Mouse (Mus musculus): Measurements from ENCODE around the gene Zdhhc19. TPM values are rescaled to one million over a fixed set of nuclear protein-coding genes. Genes with fewer than 3 reads are reported as not detected.
A peak's percentile ranks its signal among the peaks of the same experiment; 100 is the strongest.

Gene Zdhhc19
- polyA plus RNA-seq, 1 experiment from 2014 or later, result not detected

DNA sequence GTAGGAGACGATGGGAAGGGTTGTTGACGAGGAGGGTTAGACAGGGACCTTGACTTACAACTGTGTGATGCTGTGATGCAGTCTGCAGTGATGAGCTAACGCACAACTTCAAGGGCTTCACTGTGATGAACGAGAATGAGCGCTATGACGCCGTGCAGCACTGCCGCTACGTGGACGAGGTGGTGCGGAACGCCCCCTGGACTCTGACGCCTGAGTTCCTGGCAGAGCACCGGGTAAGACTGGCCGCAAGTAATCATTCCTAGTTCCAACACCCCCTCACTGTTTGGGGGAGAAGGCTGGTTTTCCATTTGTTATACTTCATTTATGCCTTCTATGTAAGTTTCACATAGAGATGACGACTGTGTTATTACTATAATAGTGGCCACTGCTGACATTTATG lies 33.1 kb upstream of the Zdhhc19 start:
- no peak for ATAC-seq (replicated peaks; ENCODE audit: insufficient number of reproducible peaks, insufficient read depth, low FRiP score, low read depth)
- 83% methylated on average over 16 of the region's 16 CpGs for WGBS
- Histone ChIP-seq H3K4me3 (no peak overlapping the region), H3K27ac (peak overlapping the region; percentile 77), H3K36me3 (peaks cover 22% of the 10 kb centered on the region), H3K9ac (no peak overlapping the region), H3K9me3 (replicated peaks) (no peaks in the 10 kb centered on the region), H3K27me3 (no peaks in the 10 kb centered on the region), H3K4me2 (no peak overlapping the region), H3K4me1 (replicated peaks) (peaks cover 12% of the 10 kb centered on the region)

DNA sequence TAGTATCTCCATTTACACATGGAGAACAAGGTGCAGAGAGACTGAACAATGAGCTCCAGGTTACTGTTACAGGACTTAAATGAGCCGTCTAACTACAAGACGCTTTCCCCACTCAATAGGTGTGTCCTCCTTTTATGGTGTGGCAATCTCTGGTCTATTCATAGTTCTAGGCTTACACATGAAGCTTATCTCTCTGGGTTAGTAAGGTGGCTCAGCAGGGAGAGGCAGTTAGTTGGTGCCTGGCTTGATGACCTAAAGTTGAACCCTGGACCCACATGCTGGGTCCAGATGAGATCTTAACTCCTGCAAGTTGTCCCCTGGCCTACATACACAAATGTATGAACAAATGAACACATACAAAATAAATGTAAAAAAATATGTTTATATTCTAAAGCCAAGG lies 32.6 kb upstream of the Zdhhc19 start:
- Histone ChIP-seq H3K27me3 (no peaks in the 10 kb centered on the region), H3K9ac (no peak overlapping the region), H3K36me3 (peaks cover 27% of the 10 kb centered on the region), H3K4me1 (replicated peaks) (peaks cover 12% of the 10 kb centered on the region), H3K9me3 (replicated peaks) (no peaks in the 10 kb centered on the region), H3K27ac (peak overlapping the region; percentile 77), H3K4me3 (no peak overlapping the region), H3K4me2 (no peak overlapping the region)
- WGBS, result 52% methylated on average over 2 of the region's 2 CpGs
- peak; percentile 69 for ATAC-seq (replicated peaks; ENCODE audit: insufficient number of reproducible peaks, insufficient read depth, low FRiP score, low read depth)

- Histone ChIP-seq H3K4me2 (no peak overlapping the region), H3K27me3 (no peaks in the 10 kb centered on the region), H3K9me3 (replicated peaks) (no peaks in the 10 kb centered on the region), H3K9ac (no peak overlapping the region), H3K4me3 (no peak overlapping the region), H3K4me1 (replicated peaks) (peaks cover 12% of the 10 kb centered on the region), H3K27ac (no peak overlapping the region), H3K36me3 (peaks cover 31% of the 10 kb centered on the region)
- WGBS, result 0% methylated on average over 1 of the region's 1 CpGs
- no peak for ATAC-seq (replicated peaks; ENCODE audit: insufficient number of reproducible peaks, insufficient read depth, low FRiP score, low read depth)
These were observed 31.2 kb upstream of the Zdhhc19 start for GRCm38 (mm10) chr16:32464908-32465307.

- WGBS, result 71% methylated on average over 3 of the region's 3 CpGs
- Histone ChIP-seq H3K36me3 (peaks cover 51% of the 10 kb centered on the region), H3K9me3 (replicated peaks) (no peaks in the 10 kb centered on the region), H3K4me1 (replicated peaks) (peaks cover 5% of the 10 kb centered on the region; the same call in 1 of the 2 replicates), H3K9ac (no peak overlapping the region), H3K4me3 (no peak overlapping the region), H3K27ac (no peak overlapping the region), H3K27me3 (no peaks in the 10 kb centered on the region), H3K4me2 (no peak overlapping the region)
- no peak for ATAC-seq (replicated peaks; ENCODE audit: insufficient number of reproducible peaks, insufficient read depth, low FRiP score, low read depth)
These were observed 27.6 kb upstream of the Zdhhc19 start for GRCm38 (mm10) chr16:32468488-32468887.

- H3K9ac ChIP-seq, result no peak overlapping the region
- H3K27ac ChIP-seq, result no peak overlapping the region
- ATAC-seq (replicated peaks; ENCODE audit: insufficient number of reproducible peaks, insufficient read depth, low FRiP score, low read depth), result no peak
- H3K36me3 ChIP-seq, result peaks cover 52% of the 10 kb centered on the region
- no peaks in the 10 kb centered on the region for H3K27me3 ChIP-seq
- WGBS, result 68% methylated on average over 5 of the region's 5 CpGs
- no peak overlapping the region for H3K4me3 ChIP-seq
- H3K9me3 ChIP-seq (replicated peaks), result no peaks in the 10 kb centered on the region
- H3K4me2 ChIP-seq, result no peak overlapping the region
- H3K4me1 ChIP-seq (replicated peaks), result 0 out of 2 replicates have a peak, but pooled peaks cover 4% of the 10 kb centered on the region
These were observed 26.5 kb upstream of the Zdhhc19 start for GRCm38 (mm10) chr16:32469404-32470105.

- no peak overlapping the region for H3K4me3 ChIP-seq
- 89% methylated on average over 7 of the region's 7 CpGs for WGBS
- no peaks in the 10 kb centered on the region for H3K27me3 ChIP-seq
- H3K27ac ChIP-seq, result no peak overlapping the region
- H3K4me1 ChIP-seq (replicated peaks), result peaks cover 8% of the 10 kb centered on the region
- no peak overlapping the region for H3K9ac ChIP-seq
- no peaks in the 10 kb centered on the region for H3K9me3 ChIP-seq (replicated peaks)
- no peak for ATAC-seq (replicated peaks; ENCODE audit: insufficient number of reproducible peaks, insufficient read depth, low FRiP score, low read depth)
- no peak overlapping the region for H3K4me2 ChIP-seq
- H3K36me3 ChIP-seq, result peaks cover 45% of the 10 kb centered on the region
These were observed 23.6 kb upstream of the Zdhhc19 start for GRCm38 (mm10) chr16:32472276-32473015.

DNA sequence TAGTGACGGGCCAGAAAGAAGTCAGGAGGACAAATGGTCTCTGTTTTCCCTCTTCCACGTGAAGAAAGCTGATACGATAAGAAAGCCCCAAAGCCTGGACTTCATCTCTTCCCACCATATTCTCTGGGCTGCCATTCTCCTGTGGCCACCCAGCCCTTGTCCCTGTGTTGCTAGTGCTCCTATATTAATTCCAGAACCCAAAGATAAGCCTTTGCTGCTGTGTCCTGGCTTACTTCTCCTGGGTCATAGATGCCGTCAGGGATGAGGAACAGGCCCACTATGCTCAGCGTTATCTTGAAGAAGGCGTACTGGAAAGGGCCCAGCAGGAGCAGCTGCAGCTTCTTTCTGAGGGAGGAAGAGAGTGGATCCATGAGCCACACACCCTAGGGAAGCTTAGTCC lies 18.8 kb upstream of the Zdhhc19 start:
- H3K27ac ChIP-seq, result no peak overlapping the region

GRCm38 (mm10) chr16:32479415-32479814 lies 16.6 kb upstream of the Zdhhc19 start:
- no peaks in the 10 kb centered on the region for H3K9me3 ChIP-seq (replicated peaks)
- H3K27me3 ChIP-seq, result 0 out of 2 replicates have a peak, but pooled peaks cover 3% of the 10 kb centered on the region
- peaks cover 12% of the 10 kb centered on the region for H3K4me1 ChIP-seq (replicated peaks)
- no peak overlapping the region for H3K4me3 ChIP-seq
- no peak overlapping the region for H3K27ac ChIP-seq
- ATAC-seq (replicated peaks; ENCODE audit: insufficient number of reproducible peaks, insufficient read depth, low FRiP score, low read depth), result no peak
- no peak overlapping the region for H3K4me2 ChIP-seq
- 54% methylated on average over 2 of the region's 2 CpGs for WGBS
- H3K9ac ChIP-seq, result no peak overlapping the region
- no peaks in the 10 kb centered on the region for H3K36me3 ChIP-seq

More for the DNA sequence above, 18.8 kb upstream of the Zdhhc19 start:
- Histone ChIP-seq H3K9ac (no peak overlapping the region), H3K36me3 (peaks cover 10% of the 10 kb centered on the region; the same call in 1 of the 2 replicates), H3K9me3 (replicated peaks) (no peaks in the 10 kb centered on the region), H3K4me3 (no peak overlapping the region), H3K27me3 (0 out of 2 replicates have a peak, but pooled peaks cover 3% of the 10 kb centered on the region), H3K4me2 (no peak overlapping the region), H3K4me1 (replicated peaks) (peaks cover 16% of the 10 kb centered on the region)
- 32% methylated on average over 6 of the region's 6 CpGs for WGBS
- peak; percentile 53 for ATAC-seq (replicated peaks; ENCODE audit: insufficient number of reproducible peaks, insufficient read depth, low FRiP score, low read depth)

DNA sequence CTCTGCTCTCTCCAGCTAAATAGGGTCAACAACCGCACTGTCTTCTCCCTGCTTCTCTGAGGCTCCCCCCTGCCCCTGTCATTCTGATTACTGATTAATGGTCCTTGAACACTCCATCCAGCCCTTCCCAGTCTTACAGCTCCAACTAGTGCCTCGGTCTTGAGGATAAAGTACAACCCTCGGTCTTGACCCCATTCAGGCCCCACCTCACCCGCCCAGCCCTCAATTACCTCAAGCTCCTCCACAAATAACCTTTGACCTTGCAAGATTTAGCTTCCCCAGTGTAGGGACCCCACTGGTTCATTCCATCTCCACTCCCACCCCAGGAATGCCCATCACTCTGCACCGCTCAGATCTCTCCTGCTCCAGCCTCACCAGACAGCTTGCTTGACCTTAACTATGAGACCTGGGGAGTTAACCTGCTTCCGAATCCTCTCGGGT lies 11.6 kb upstream of the Zdhhc19 start:
- Histone ChIP-seq H3K27me3 (peaks cover 10% of the 10 kb centered on the region), H3K4me1 (replicated peaks) (peaks cover 12% of the 10 kb centered on the region), H3K9ac (no peak overlapping the region), H3K4me2 (no peak overlapping the region), H3K9me3 (replicated peaks) (no peaks in the 10 kb centered on the region), H3K4me3 (no peak overlapping the region), H3K27ac (no peak overlapping the region), H3K36me3 (no peaks in the 10 kb centered on the region)
- WGBS, result 54% methylated on average over 7 of the region's 7 CpGs
- ATAC-seq (replicated peaks; ENCODE audit: insufficient number of reproducible peaks, insufficient read depth, low FRiP score, low read depth), result no peak

- no peak for ATAC-seq (replicated peaks; ENCODE audit: insufficient number of reproducible peaks, insufficient read depth, low FRiP score, low read depth)
- Histone ChIP-seq H3K27me3 (peaks cover 10% of the 10 kb centered on the region), H3K4me1 (replicated peaks) (peaks cover 12% of the 10 kb centered on the region), H3K9ac (no peak overlapping the region), H3K9me3 (replicated peaks) (no peaks in the 10 kb centered on the region), H3K4me2 (no peak overlapping the region), H3K27ac (no peak overlapping the region), H3K36me3 (no peaks in the 10 kb centered on the region), H3K4me3 (no peak overlapping the region)
- 60% methylated on average over 2 of the region's 2 CpGs for WGBS
These were observed 10.9 kb upstream of the Zdhhc19 start for GRCm38 (mm10) chr16:32485209-32485608.

DNA sequence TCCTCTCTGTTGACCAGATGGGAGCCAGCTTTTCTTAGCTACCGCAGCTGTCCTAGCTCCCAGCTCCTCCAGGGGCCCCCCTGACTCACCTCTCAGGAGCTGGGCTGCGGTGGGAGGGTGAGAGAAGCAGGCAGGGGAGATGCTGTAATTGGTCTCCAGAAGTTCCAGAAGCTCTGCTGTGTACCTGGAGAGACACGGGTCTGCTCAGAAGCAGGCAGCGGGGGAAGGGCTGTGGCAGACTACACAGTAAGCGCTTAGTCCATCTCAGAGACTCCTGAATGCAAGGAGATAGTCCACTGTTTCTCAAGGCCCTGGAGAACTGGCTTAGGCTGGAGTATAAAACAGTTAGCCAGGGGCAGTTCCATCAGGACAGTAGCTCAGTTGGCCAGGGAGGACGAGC lies 10.0 kb upstream of the Zdhhc19 start:
- Histone ChIP-seq H3K9me3 (replicated peaks) (no peaks in the 10 kb centered on the region), H3K9ac (no peak overlapping the region), H3K27ac (no peak overlapping the region)

More for the DNA sequence above, 10.0 kb upstream of the Zdhhc19 start:
- Histone ChIP-seq H3K4me1 (replicated peaks) (peaks cover 12% of the 10 kb centered on the region), H3K4me2 (no peak overlapping the region), H3K4me3 (no peak overlapping the region), H3K27me3 (peaks cover 10% of the 10 kb centered on the region), H3K36me3 (no peaks in the 10 kb centered on the region)
- no peak for ATAC-seq (replicated peaks; ENCODE audit: insufficient number of reproducible peaks, insufficient read depth, low FRiP score, low read depth)
- 82% methylated on average over 6 of the region's 6 CpGs for WGBS
